Mouse (Mus musculus): ENCODE measurements around the gene Dhtkd1. TPM values are rescaled to one million over a fixed set of nuclear protein-coding genes. Genes with fewer than 3 reads are reported as not detected.

Gene Dhtkd1
- polyA plus RNA-seq, 1 experiment from 2014 or later = 8.5 TPM

DNA sequence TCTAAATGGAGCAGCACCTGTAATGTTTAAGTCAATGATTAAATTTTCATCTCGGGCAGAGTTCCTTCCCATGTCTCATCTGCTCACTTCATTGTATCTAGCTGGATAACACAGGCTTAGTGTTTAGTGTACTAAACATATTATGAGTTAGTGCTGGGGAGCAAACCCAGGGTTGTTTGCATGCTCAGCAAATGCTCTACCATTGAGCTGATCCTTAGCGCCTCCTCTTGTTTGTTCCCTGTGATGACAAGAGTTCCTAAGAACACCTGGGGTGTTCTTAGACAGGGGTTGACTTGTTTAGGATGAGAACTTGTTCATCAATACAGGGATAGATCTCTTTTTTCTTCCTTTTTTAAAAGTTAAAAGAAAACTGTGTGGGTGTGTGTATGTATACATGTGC is 6.4 kb upstream of the Dhtkd1 start:
- H3K4me1 ChIP-seq (replicated peaks) = peaks cover 7% of the 10 kb centered on the region
- H3K4me2 ChIP-seq = no peak overlapping the region
- H3K9ac ChIP-seq (replicated peaks) = no peak overlapping the region
- 92% methylated on average over 2 of the region's 2 CpGs for WGBS
- H3K36me3 ChIP-seq = no peaks in the 10 kb centered on the region
- ATAC-seq (ENCODE audit: insufficient number of reproducible peaks, insufficient read depth, low FRiP score, low TSS enrichment, low read depth) = no peak
- no peak overlapping the region for H3K4me3 ChIP-seq (replicated peaks)
- H3K27me3 ChIP-seq = no peaks in the 10 kb centered on the region
- H3K27ac ChIP-seq = no peak overlapping the region
- no peaks in the 10 kb centered on the region for H3K9me3 ChIP-seq

DNA sequence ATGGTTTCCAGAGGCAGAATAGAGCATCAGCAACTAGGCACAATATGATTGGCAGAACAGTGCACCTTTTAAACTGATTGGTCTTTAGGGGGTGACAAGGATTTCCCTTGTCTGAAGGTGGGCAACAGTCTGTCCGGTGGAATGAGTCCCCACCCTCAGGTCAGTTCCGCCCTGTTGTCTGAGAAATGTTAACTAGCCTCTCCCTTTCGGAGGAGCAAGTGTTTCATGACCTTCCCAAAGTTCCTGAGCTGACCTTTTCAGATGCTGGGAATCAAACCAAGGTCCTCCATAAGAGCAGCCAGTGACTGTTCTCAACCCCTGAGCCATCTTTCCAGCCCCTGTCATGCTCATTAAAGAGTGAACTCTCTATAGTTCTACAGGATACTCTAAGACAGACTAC is 4.3 kb upstream of the Dhtkd1 start:
- Histone ChIP-seq H3K4me2 (no peak overlapping the region), H3K4me3 (replicated peaks) (no peak overlapping the region), H3K27me3 (no peaks in the 10 kb centered on the region), H3K9me3 (no peaks in the 10 kb centered on the region), H3K9ac (replicated peaks) (no peak overlapping the region), H3K27ac (no peak overlapping the region), H3K36me3 (no peaks in the 10 kb centered on the region), H3K4me1 (replicated peaks) (peaks cover 3% of the 10 kb centered on the region)
- no peak for ATAC-seq (ENCODE audit: insufficient number of reproducible peaks, insufficient read depth, low FRiP score, low TSS enrichment, low read depth)
- 79% methylated on average over 3 of the region's 3 CpGs for WGBS

DNA sequence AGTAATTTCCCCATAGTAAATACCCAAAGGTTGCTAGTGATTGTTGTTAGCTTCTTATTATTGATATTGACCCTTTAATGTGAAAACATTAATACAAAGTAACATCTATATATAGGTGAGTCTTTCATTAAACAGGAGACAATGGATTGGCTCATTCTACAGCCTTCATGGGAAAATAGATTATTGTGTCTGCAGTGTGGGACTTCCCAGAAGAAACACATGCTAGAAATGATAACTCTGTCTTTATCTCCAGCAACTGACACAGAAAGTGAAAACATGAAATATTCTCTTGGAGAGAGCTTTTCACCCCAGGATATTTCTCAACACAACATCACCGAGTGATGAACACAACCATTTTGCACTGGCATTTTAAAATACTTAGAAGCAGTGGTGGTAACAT is 3.0 kb upstream of the Dhtkd1 start:
- ATAC-seq (ENCODE audit: insufficient number of reproducible peaks, insufficient read depth, low FRiP score, low TSS enrichment, low read depth) = no peak
- 89% methylated on average over 1 of the region's 1 CpGs for WGBS
- no peak overlapping the region for H3K9ac ChIP-seq (replicated peaks)
- no peaks in the 10 kb centered on the region for H3K27me3 ChIP-seq
- no peak overlapping the region for H3K4me2 ChIP-seq
- no peak overlapping the region for H3K4me3 ChIP-seq (replicated peaks)
- no peak overlapping the region for H3K27ac ChIP-seq
- no peaks in the 10 kb centered on the region for H3K9me3 ChIP-seq
- H3K36me3 ChIP-seq = no peaks in the 10 kb centered on the region
- H3K4me1 ChIP-seq (replicated peaks) = peaks cover 5% of the 10 kb centered on the region

DNA sequence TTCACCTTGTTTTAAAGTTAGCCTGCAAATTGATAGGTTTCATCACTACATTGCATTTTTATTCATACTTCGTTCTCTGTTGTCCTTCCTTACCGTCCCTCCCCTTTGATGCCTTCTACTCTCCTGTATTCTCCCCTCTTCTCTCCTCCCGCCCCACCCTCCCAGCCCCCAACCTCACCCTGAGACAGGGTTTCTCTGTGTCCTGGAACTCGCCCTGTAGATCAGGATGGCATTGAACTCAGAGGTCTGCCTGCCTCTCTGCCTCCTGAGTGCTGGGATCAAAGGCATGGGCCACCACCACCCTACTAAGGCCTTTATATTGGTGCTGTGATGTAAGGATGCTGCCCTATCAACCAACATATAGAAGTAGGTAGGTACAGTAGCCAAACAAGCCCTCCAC is 479 bp upstream of the Dhtkd1 start:
- Histone ChIP-seq H3K9ac (replicated peaks) (no peak overlapping the region), H3K4me1 (replicated peaks) (peaks cover 5% of the 10 kb centered on the region), H3K4me3 (replicated peaks) (peak overlapping the region; percentile 62), H3K36me3 (no peaks in the 10 kb centered on the region), H3K27me3 (no peaks in the 10 kb centered on the region), H3K9me3 (no peaks in the 10 kb centered on the region), H3K27ac (no peak overlapping the region), H3K4me2 (peak overlapping the region; percentile 75)
- WGBS = 36% methylated on average over 4 of the region's 4 CpGs
- ATAC-seq (ENCODE audit: insufficient number of reproducible peaks, insufficient read depth, low FRiP score, low TSS enrichment, low read depth) = no peak

DNA sequence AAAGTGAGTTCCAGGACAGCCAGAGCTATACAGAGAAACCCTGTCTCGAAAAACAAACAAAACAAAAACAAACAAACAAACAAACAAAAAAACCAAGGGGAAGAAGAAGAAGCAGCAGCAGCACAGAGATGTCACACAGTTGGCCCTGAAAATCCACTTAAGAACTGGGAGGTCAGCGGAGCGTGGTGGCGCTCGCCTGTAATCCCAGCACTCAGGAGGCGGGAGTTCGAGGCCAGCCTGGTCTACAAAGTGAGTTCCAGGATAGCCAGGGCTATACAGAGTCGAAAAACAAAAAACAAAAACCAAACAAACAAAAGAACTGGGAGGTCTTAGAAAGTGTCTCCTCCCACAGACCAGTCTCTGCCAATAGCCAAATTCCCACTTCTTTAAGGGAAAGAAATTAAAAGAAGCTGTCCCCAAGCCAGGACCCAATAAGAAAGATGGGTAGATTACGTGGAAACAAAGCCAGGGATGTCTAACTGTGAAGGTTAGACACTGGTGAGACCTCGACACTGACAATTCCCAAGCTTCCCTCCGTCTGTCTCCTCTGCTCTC is 654 bp downstream of the Dhtkd1 start:
- Histone ChIP-seq H3K4me2 (peak overlapping the region; percentile 75), H3K4me3 (replicated peaks) (peak overlapping the region; percentile 62), H3K9me3 (no peaks in the 10 kb centered on the region), H3K27me3 (no peaks in the 10 kb centered on the region), H3K27ac (0 out of 2 replicates have a peak overlapping the region, but pooled peaks have one; percentile 19), H3K4me1 (replicated peaks) (peaks cover 5% of the 10 kb centered on the region), H3K36me3 (no peaks in the 10 kb centered on the region), H3K9ac (replicated peaks) (peak overlapping the region; percentile 63)
- 57% methylated on average over 11 of the region's 11 CpGs for WGBS
- no peak for ATAC-seq (ENCODE audit: insufficient number of reproducible peaks, insufficient read depth, low FRiP score, low TSS enrichment, low read depth)

DNA sequence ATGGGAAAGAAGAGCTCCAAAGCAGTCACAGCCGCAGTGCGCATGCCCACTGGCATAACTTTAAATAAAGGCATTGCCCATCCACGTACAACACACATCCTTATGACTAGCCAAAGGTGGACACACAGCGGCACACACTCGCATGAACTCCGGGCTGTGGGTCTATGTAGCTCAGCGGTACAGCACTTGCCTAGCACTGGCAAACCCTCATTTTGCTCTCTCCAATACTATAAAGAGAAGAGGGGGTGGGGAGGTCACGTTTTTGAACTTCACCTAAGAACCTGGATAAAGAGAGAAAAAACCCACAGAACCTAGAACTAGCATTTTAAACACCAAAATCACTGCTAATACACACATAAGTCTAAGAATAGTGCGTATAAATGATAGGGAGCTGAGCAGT is 1.7 kb downstream of the Dhtkd1 start:
- Histone ChIP-seq H3K9me3 (no peaks in the 10 kb centered on the region), H3K27me3 (no peaks in the 10 kb centered on the region), H3K27ac (no peak overlapping the region), H3K4me2 (no peak overlapping the region), H3K9ac (replicated peaks) (no peak overlapping the region), H3K4me3 (replicated peaks) (no peak overlapping the region), H3K4me1 (replicated peaks) (peaks cover 5% of the 10 kb centered on the region), H3K36me3 (no peaks in the 10 kb centered on the region)
- ATAC-seq (ENCODE audit: insufficient number of reproducible peaks, insufficient read depth, low FRiP score, low TSS enrichment, low read depth) = no peak
- WGBS = 91% methylated on average over 9 of the region's 9 CpGs

DNA sequence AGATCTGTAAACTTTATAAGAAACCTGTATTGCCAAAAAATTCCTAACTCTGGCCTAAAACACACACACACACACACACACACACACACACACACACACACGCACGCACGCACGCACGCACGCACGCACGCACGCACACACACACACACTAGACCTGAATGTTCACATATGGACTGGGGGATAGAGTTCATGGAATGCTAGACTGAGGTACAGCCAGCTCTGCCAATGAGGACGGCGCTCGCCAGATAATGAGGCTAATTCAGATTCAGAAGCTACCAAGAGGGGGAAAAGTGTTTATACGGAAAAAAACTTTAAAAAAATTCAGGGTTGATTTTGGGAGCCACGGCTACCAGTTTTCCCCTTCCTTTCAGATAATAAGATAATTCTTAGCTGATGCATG is 2.7 kb downstream of the Dhtkd1 start:
- Histone ChIP-seq H3K27me3 (no peaks in the 10 kb centered on the region), H3K4me2 (no peak overlapping the region), H3K27ac (no peak overlapping the region), H3K4me1 (replicated peaks) (peaks cover 5% of the 10 kb centered on the region), H3K9ac (replicated peaks) (no peak overlapping the region), H3K36me3 (no peaks in the 10 kb centered on the region), H3K4me3 (replicated peaks) (no peak overlapping the region), H3K9me3 (no peaks in the 10 kb centered on the region)
- no peak for ATAC-seq (ENCODE audit: insufficient number of reproducible peaks, insufficient read depth, low FRiP score, low TSS enrichment, low read depth)
- WGBS = 89% methylated on average over 14 of the region's 14 CpGs

DNA sequence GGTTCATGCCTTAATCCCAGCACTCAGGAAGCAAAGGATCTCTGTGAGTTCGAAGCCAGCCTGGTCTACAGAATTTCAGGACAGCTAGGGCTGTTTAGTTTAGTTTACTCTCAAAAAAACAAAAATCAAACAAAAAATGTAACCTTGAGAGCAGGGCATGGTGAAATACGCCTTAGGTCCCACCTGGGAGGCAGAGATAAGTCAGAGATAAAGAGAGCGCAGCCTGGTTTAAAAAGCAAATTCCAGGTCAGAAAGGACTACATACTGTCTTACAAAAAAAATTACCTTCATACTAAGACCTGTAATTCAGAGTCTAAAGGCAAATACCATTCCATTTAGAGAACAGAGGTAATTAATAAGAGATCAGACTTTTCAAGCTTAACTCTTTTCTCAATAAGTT is 3.3 kb downstream of the Dhtkd1 start:
- H3K9me3 ChIP-seq = no peaks in the 10 kb centered on the region
- no peaks in the 10 kb centered on the region for H3K36me3 ChIP-seq
- H3K4me2 ChIP-seq = no peak overlapping the region
- no peak overlapping the region for H3K4me3 ChIP-seq (replicated peaks)
- no peaks in the 10 kb centered on the region for H3K27me3 ChIP-seq
- no peak overlapping the region for H3K9ac ChIP-seq (replicated peaks)
- no peak for ATAC-seq (ENCODE audit: insufficient number of reproducible peaks, insufficient read depth, low FRiP score, low TSS enrichment, low read depth)
- H3K4me1 ChIP-seq (replicated peaks) = peaks cover 5% of the 10 kb centered on the region
- WGBS = 92% methylated on average over 3 of the region's 3 CpGs
- no peak overlapping the region for H3K27ac ChIP-seq

DNA sequence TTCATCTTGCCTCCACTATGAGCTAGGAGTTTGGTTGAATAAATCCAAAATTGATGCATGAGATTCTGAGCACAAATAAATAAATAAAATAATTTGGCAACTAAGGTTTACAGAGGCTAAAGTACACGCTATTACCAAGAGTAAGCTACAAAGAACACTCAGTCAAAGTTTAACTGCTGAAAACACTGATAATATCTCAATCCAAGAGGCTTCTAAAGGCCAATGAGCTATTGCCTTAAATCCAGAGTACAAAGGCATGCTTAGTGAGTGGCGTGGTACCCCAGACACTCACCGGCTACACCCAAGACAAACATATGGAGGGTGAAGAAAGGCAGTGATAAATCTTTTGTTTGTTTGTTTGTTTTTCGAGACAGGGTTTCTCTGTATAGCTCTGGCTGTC is 6.0 kb downstream of the Dhtkd1 start:
- H3K4me3 ChIP-seq (replicated peaks) = no peak overlapping the region
- ATAC-seq (ENCODE audit: insufficient number of reproducible peaks, insufficient read depth, low FRiP score, low TSS enrichment, low read depth) = no peak
- no peak overlapping the region for H3K4me2 ChIP-seq
- WGBS = 85% methylated on average over 4 of the region's 4 CpGs
- no peak overlapping the region for H3K27ac ChIP-seq
- no peaks in the 10 kb centered on the region for H3K27me3 ChIP-seq
- no peak overlapping the region for H3K9ac ChIP-seq (replicated peaks)
- H3K4me1 ChIP-seq (replicated peaks) = no peaks in the 10 kb centered on the region
- H3K36me3 ChIP-seq = 0 out of 2 replicates have a peak, but pooled peaks cover 5% of the 10 kb centered on the region
- no peaks in the 10 kb centered on the region for H3K9me3 ChIP-seq

DNA sequence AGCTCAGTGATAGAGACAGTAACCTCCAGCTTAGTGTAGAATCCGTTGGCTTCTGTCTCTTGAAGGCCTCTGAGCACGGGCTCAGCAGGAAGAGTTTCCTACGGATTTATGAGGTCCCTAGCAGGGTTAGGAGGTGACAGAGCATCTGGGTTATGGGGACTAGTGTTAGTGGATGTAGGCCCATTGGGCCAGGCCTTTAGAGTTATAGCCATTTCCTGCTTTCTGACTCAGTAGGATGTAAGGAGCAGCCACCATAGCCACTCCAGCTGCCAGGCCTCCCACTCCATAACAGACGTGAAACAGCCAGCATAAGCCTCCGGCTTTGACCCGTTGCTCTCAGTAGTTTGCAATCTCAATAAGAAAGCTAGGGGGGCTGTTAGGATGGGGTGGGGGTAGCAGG is 6.5 kb downstream of the Dhtkd1 start:
- Histone ChIP-seq H3K4me1 (replicated peaks) (no peaks in the 10 kb centered on the region), H3K9ac (replicated peaks) (no peak overlapping the region), H3K36me3 (peaks cover 7% of the 10 kb centered on the region; the same call in 1 of the 2 replicates), H3K4me2 (no peak overlapping the region), H3K27ac (no peak overlapping the region), H3K9me3 (no peaks in the 10 kb centered on the region), H3K27me3 (no peaks in the 10 kb centered on the region), H3K4me3 (replicated peaks) (no peak overlapping the region)
- ATAC-seq (ENCODE audit: insufficient number of reproducible peaks, insufficient read depth, low FRiP score, low TSS enrichment, low read depth) = no peak
- WGBS = 38% methylated on average over 6 of the region's 6 CpGs

DNA sequence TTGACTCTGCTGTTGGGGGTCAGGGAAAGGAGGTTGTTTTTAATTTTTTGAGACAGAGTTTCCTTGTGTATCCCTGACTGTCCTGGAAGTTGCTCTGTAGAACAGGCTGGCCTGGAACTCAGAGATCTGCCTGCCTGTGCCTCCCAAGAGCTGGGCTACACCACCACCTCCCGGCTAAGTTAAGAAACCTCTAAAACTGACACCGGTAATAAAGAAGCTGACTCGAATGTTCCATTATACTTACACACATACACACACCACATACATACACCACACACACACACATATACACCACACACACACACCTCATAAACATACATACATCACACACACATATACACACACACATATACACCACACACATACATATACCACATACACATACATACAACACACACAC is 7.7 kb downstream of the Dhtkd1 start:
- no peak for ATAC-seq (ENCODE audit: insufficient number of reproducible peaks, insufficient read depth, low FRiP score, low TSS enrichment, low read depth)
- Histone ChIP-seq H3K27me3 (no peaks in the 10 kb centered on the region), H3K4me1 (replicated peaks) (no peaks in the 10 kb centered on the region), H3K4me3 (replicated peaks) (no peak overlapping the region), H3K27ac (no peak overlapping the region), H3K9ac (replicated peaks) (no peak overlapping the region), H3K9me3 (no peaks in the 10 kb centered on the region), H3K4me2 (no peak overlapping the region), H3K36me3 (peaks cover 18% of the 10 kb centered on the region)
- 90% methylated on average over 3 of the region's 3 CpGs for WGBS

DNA sequence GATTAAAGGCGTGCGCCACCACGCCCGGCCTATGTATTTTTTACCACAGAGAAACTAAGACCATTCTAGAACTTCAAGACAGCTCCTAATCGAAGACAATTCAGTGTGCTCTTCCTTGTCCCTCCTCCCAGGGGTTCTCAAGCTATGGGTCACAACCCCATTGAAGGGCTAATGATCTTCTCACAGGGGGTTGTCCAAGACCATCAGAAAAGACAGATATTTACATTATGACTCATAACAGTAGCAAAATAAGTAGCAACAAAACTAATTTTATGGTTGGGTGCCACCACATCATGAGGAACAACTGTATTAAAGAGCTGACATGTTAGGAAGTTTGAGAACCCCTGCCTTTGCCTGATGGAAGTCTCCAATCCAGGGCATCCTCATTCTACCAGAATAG is 10.7 kb downstream of the Dhtkd1 start:
- Histone ChIP-seq H3K27me3 (no peaks in the 10 kb centered on the region), H3K36me3 (peaks cover 45% of the 10 kb centered on the region), H3K9ac (replicated peaks) (no peak overlapping the region), H3K4me1 (replicated peaks) (no peaks in the 10 kb centered on the region), H3K4me2 (no peak overlapping the region), H3K27ac (no peak overlapping the region), H3K4me3 (replicated peaks) (no peak overlapping the region), H3K9me3 (no peaks in the 10 kb centered on the region)
- no peak for ATAC-seq (ENCODE audit: insufficient number of reproducible peaks, insufficient read depth, low FRiP score, low TSS enrichment, low read depth)
- WGBS = 89% methylated on average over 5 of the region's 5 CpGs
